Mouse (Mus musculus) liver, postnatal 0 days (tissue): ENCODE measurements at regions not wholly inside any gene's neighbourhood (a gene's known extent, or its start where the extent isn't known, plus 50 kb on each side); places are given as distances from the start of the nearest gene placed in this dataset.

ENCODE experiments used
- CTCF ChIP-seq: sonication (generic); IDR thresholded peaks from 2 replicates; pipeline ENCODE4 v1.5.1; 2016; ENCODE audit warnings: antibody characterized with exemption, low read depth
- EP300 ChIP-seq: IDR thresholded peaks from 2 replicates; pipeline ENCODE4 v1.6.1; 2016; ENCODE audit warnings: antibody characterized with exemption, low read depth, mild to moderate bottlenecking

- TF ChIP-seq EP300 (no peak), CTCF (no peak)
Observed at GRCm38 (mm10) chr3:106906668-106907067, 80.6 kb upstream of the Olfr266 start.
